Mouse (Mus musculus): ENCODE results near the gene Fam243.

- no peak for TF ChIP-seq CTCF (IDR thresholded peaks at IDR 0.05; ENCODE audit: extremely low read depth, insufficient read depth, low read length)
- no peak for TF ChIP-seq POLR2A (IDR thresholded peaks at IDR 0.05; ENCODE audit: extremely low read depth, insufficient read depth, low read length)
Measured at GRCm38 (mm10) chr16:92321341-92321740, at the start of gene Fam243.

All from cortical plate, adult 2 months (tissue).